Comparison of ENCODE assay signal across 8 mouse cellular contexts in genomic region chr1:180550770-180551169, GRCm38 (mm10). TPM values are rescaled to one million over a fixed set of nuclear protein-coding genes. Genes with fewer than 3 reads are reported as not detected.
DNase-seq lines count a peak whose midpoint lies in the region; ATAC-seq lines count a peak whose summit lies in the region.

No protein-coding gene starts in this region.

- no peaks in the 10 kb centered on the region for H3K36me3 ChIP-seq in forebrain, embryonic 14.5 days (ENCODE audit: control insufficient read depth, insufficient read depth, low read length)

- no peaks in the 10 kb centered on the region for H3K9me3 ChIP-seq in forebrain, embryonic 14.5 days (replicated peaks; ENCODE audit: control insufficient read depth, low read length)

- H3K4me2 ChIP-seq in forebrain, embryonic 14.5 days (ENCODE audit: low read length) = no peak overlapping the region

- DNase-seq in kidney, adult 18-20 months = peak; percentile 25
- no peak for DNase-seq in kidney, adult 11 months
- DNase-seq in brain, adult 2 months (ENCODE audit: low read depth, low spot score) = peak; percentile 92
- DNase-seq in forebrain, embryonic 14.5 days (ENCODE audit: low spot score) = peak; percentile 64
- peak; percentile 59 to 70 for DNase-seq in kidney, postnatal 4 days
- DNase-seq in retina, embryonic 14.5 days (ENCODE audit: low spot score) = peak; percentile 80
- no peak for DNase-seq in left cerebral cortex, adult 18-20 months (ENCODE audit: low spot score in 2 of 2)

- no peaks in the 10 kb centered on the region for H3K27me3 ChIP-seq in forebrain, embryonic 14.5 days (replicated peaks; ENCODE audit: control insufficient read depth, insufficient read depth, low read length)

- H3K27ac ChIP-seq in forebrain, embryonic 14.5 days (ENCODE audit: low read depth, low read length) = no peak overlapping the region

- no peak overlapping the region for H3K9ac ChIP-seq in forebrain, embryonic 14.5 days (ENCODE audit: low read length)

- WGBS in forebrain, embryonic 14.5 days = 17% methylated on average over 5 of the region's 5 CpGs

- 0 out of 2 replicates have a peak, but pooled peaks have one; percentile 28 for ATAC-seq in forebrain, embryonic 14.5 days
- no peak for ATAC-seq in erythroid progenitor cell, adult 5-6 weeks (replicated peaks; ENCODE audit: low FRiP score, poor library complexity, severe bottlenecking)

- H3K4me1 ChIP-seq in forebrain, embryonic 14.5 days (ENCODE audit: control insufficient read depth, insufficient read depth, low read length) = peaks cover 7% of the 10 kb centered on the region

- H3K4me3 ChIP-seq in forebrain, embryonic 14.5 days (ENCODE audit: low read depth, low read length) = no peak overlapping the region

RNA-seq across cellular contexts. Expression of gene Parp1, which starts 18.0 kb away (rescaled TPM):
- polyA plus RNA-seq in forebrain, embryonic 14.5 days (2014; fragmentation: Nextera tagmentation; extraction: Ambion mirVana) = 118 and 127 TPM in 2 replicates
- 36.4 and 38.6 TPM in 2 replicates for total RNA-seq in erythroid progenitor cell, adult 5-6 weeks (2015; ENCODE audit: low replicate concordance)
- total RNA-seq in erythroid progenitor cell, adult 5-6 weeks (2017; ENCODE audit: low replicate concordance) = 20.3 and 21.3 TPM in 2 replicates
- 10 to 100 TPM; 81.9 to 88.2 TPM for total RNA-seq in left cerebral cortex, adult 18-20 months (2021)

Comparison
In these comparisons a context has a peak if more than half of its experiments do, and no peak if none do; other contexts are left out.
1. DNase-seq: peak in kidney, adult 18-20 months (single experiment), brain, adult 2 months (single experiment), forebrain, embryonic 14.5 days (single experiment), kidney, postnatal 4 days (2 of 2) and retina, embryonic 14.5 days (single experiment); none in kidney, adult 11 months (single experiment) and left cerebral cortex, adult 18-20 months (0 of 2).